Mouse (Mus musculus) stomach, embryonic 14.5 days (tissue): ENCODE measurements around the gene Hoxc9. TPM values are rescaled to one million over a fixed set of nuclear protein-coding genes. Genes with fewer than 3 reads are reported as not detected.

ENCODE experiments used
- ATAC-seq: fragments of 200-750 bp; cut with Nextera tagmentation; 2 replicates; pipeline ENCODE4 v1.8.0; 2017; ENCODE audit warnings: low read depth, moderate TSS enrichment; ENCODE audit not compliant: insufficient number of reproducible peaks, insufficient read depth, low FRiP score
- H3K27ac ChIP-seq: fragments of 300-500 bp; sonication (generic); 2 replicates; pipeline ENCODE4 v1.5.1; 2014; ENCODE audit warnings: mild to moderate bottlenecking, low read length, moderate library complexity, mixed read lengths
- H3K27me3 ChIP-seq: fragments of 300-500 bp; sonication (generic); 2 replicates; pipeline ENCODE4 v1.6.1; 2014; ENCODE audit warnings: low read length, control low read depth, mixed read lengths; ENCODE audit not compliant: control insufficient read depth, insufficient read depth
- H3K36me3 ChIP-seq: fragments of 300-500 bp; sonication (generic); 2 replicates; pipeline ENCODE4 v1.6.1; 2014; ENCODE audit warnings: mild to moderate bottlenecking, control low read depth, low read length, moderate library complexity, mixed read lengths; ENCODE audit not compliant: control insufficient read depth, insufficient read depth
- H3K4me1 ChIP-seq: fragments of 300-500 bp; sonication (generic); 2 replicates; pipeline ENCODE4 v1.6.1; 2014; ENCODE audit warnings: low read length, control low read depth, mixed read lengths; ENCODE audit not compliant: control insufficient read depth, insufficient read depth
- H3K4me2 ChIP-seq: fragments of 300-500 bp; sonication (generic); replicated peaks from 2 replicates; pipeline ENCODE4 v1.6.1; 2014; ENCODE audit warnings: low read depth, low read length, control low read depth
- H3K4me3 ChIP-seq: fragments of 300-500 bp; sonication (generic); 2 replicates; pipeline ENCODE4 v1.5.1; 2014; ENCODE audit warnings: low read depth, low read length, control low read depth
- H3K9ac ChIP-seq: fragments of 300-500 bp; sonication (generic); replicated peaks from 2 replicates; pipeline ENCODE4 v1.6.1; 2014; ENCODE audit warnings: low read depth, mild to moderate bottlenecking, control low read depth, low read length, moderate library complexity, mixed read lengths
- H3K9me3 ChIP-seq: fragments of 300-500 bp; sonication (generic); 2 replicates; pipeline ENCODE4 v1.6.1; 2016; ENCODE audit warnings: low read depth, low read length, control low read depth; ENCODE audit not compliant: control insufficient read depth
- WGBS: fragments of 180-500 bp; shearing (Covaris S2); extraction: QIAGEN DNeasy Blood & Tissue Kit; methylation state at CpG from one replicate; pipeline ENCODE4 v1.1.7; 2014; 5-methylcytosine and 5-hydroxymethylcytosine counted together
- polyA plus RNA-seq: library from polyadenylated mRNA; unstranded; fragments of >200 nt; fragmentation: Nextera tagmentation; extraction: Ambion mirVana; gene quantifications from 2 replicates; pipeline ENCODE4 v1.2.1, GENCODE M21; 2014

The Hoxc9 gene
- polyA plus RNA-seq, 1 experiment from 2014 or later: not detected

- Histone ChIP-seq H3K4me3 (peak within 1 kb of the TSS; percentile 42), H3K4me1 (peaks cover 8% of the 10 kb centered on the region; the same call in 1 of the 2 replicates), H3K9me3 (no peaks in the 10 kb centered on the region), H3K27me3 (peaks cover 82% of the 10 kb centered on the region), H3K27ac (no peak within 1 kb of the TSS), H3K4me2 (peak within 1 kb of the TSS; percentile 76), H3K36me3 (no peaks in the 10 kb centered on the region), H3K9ac (no peak within 1 kb of the TSS)
- WGBS: 2% methylated on average over 19 of the region's 19 CpGs
- ATAC-seq: no peak
Observed at GRCm38 (mm10) chr15:102997939-102998355, 21.7 kb downstream of the Hoxc9 start, which contains the start of gene Hoxc6. Gene Hoxc6 (plus strand): TSS chr15:102998257.

- no peaks in the 10 kb centered on the region for H3K36me3 ChIP-seq
- no peak overlapping the region for H3K9ac ChIP-seq
- H3K4me1 ChIP-seq: peaks cover 8% of the 10 kb centered on the region; the same call in 1 of the 2 replicates
- H3K9me3 ChIP-seq: no peaks in the 10 kb centered on the region
- H3K4me3 ChIP-seq: peak overlapping the region; percentile 42
- H3K27ac ChIP-seq: no peak overlapping the region
- ATAC-seq: peak; percentile 25; the same call in 1 of the 2 replicates
- peaks cover 88% of the 10 kb centered on the region for H3K27me3 ChIP-seq
- 2% methylated on average over 19 of the region's 19 CpGs for WGBS
- H3K4me2 ChIP-seq: peak overlapping the region; percentile 76
Observed at GRCm38 (mm10) chr15:102998608-102999182, 22.5 kb downstream of the Hoxc9 start.

- peak; percentile 60; the same call in 1 of the 2 replicates for ATAC-seq
- Histone ChIP-seq H3K36me3 (no peaks in the 10 kb centered on the region), H3K4me1 (peaks cover 8% of the 10 kb centered on the region; the same call in 1 of the 2 replicates), H3K27me3 (peaks cover 94% of the 10 kb centered on the region), H3K27ac (no peak overlapping the region), H3K9ac (no peak overlapping the region; the same call in 1 of the 2 replicates), H3K4me2 (peak overlapping the region; percentile 76), H3K4me3 (peak overlapping the region; percentile 42), H3K9me3 (no peaks in the 10 kb centered on the region)
- 1% methylated on average over 32 of the region's 33 CpGs for WGBS
Observed at GRCm38 (mm10) chr15:102999183-102999831, 23.1 kb downstream of the Hoxc9 start.

GRCm38 (mm10) chr15:102999955-103000354 lies 23.7 kb downstream of the Hoxc9 start:
- no peak overlapping the region for H3K9ac ChIP-seq
- H3K4me1 ChIP-seq: peaks cover 8% of the 10 kb centered on the region; the same call in 1 of the 2 replicates
- H3K4me2 ChIP-seq: peak overlapping the region; percentile 76; the same call in 1 of the 2 replicates
- H3K9me3 ChIP-seq: no peaks in the 10 kb centered on the region
- no peak overlapping the region for H3K27ac ChIP-seq
- H3K27me3 ChIP-seq: peaks cover 92% of the 10 kb centered on the region
- ATAC-seq: 0 out of 2 replicates have a peak, but pooled peaks have one; percentile 26
- peak overlapping the region; percentile 42; the same call in 1 of the 2 replicates for H3K4me3 ChIP-seq
- H3K36me3 ChIP-seq: no peaks in the 10 kb centered on the region
- 6% methylated on average over 11 of the region's 11 CpGs for WGBS

GRCm38 (mm10) chr15:103000501-103000901 lies 24.3 kb downstream of the Hoxc9 start:
- H3K36me3 ChIP-seq: no peaks in the 10 kb centered on the region
- no peaks in the 10 kb centered on the region for H3K9me3 ChIP-seq
- H3K4me2 ChIP-seq: peak overlapping the region; percentile 20; the same call in 1 of the 2 replicates
- no peak overlapping the region for H3K27ac ChIP-seq
- no peak overlapping the region for H3K4me3 ChIP-seq
- WGBS: 7% methylated on average over 24 of the region's 24 CpGs
- H3K27me3 ChIP-seq: peaks cover 87% of the 10 kb centered on the region
- no peak for ATAC-seq
- H3K4me1 ChIP-seq: peaks cover 8% of the 10 kb centered on the region; the same call in 1 of the 2 replicates
- no peak overlapping the region for H3K9ac ChIP-seq

GRCm38 (mm10) chr15:103001370-103001769 lies 25.1 kb downstream of the Hoxc9 start:
- Histone ChIP-seq H3K9me3 (no peaks in the 10 kb centered on the region), H3K27ac (no peak overlapping the region), H3K9ac (no peak overlapping the region), H3K36me3 (no peaks in the 10 kb centered on the region), H3K27me3 (peaks cover 89% of the 10 kb centered on the region), H3K4me1 (peaks cover 8% of the 10 kb centered on the region; the same call in 1 of the 2 replicates), H3K4me2 (no peak overlapping the region), H3K4me3 (no peak overlapping the region)
- WGBS: 57% methylated on average over 2 of the region's 2 CpGs
- no peak for ATAC-seq

GRCm38 (mm10) chr15:103002156-103002555 lies 25.9 kb downstream of the Hoxc9 start:
- WGBS: 37% methylated on average over 4 of the region's 4 CpGs
- Histone ChIP-seq H3K4me3 (no peak overlapping the region), H3K36me3 (no peaks in the 10 kb centered on the region), H3K4me1 (peaks cover 8% of the 10 kb centered on the region; the same call in 1 of the 2 replicates), H3K4me2 (no peak overlapping the region), H3K27ac (no peak overlapping the region), H3K27me3 (peaks cover 89% of the 10 kb centered on the region), H3K9me3 (no peaks in the 10 kb centered on the region), H3K9ac (no peak overlapping the region)
- ATAC-seq: no peak

GRCm38 (mm10) chr15:103002821-103003448 lies 26.7 kb downstream of the Hoxc9 start:
- peaks cover 8% of the 10 kb centered on the region; the same call in 1 of the 2 replicates for H3K4me1 ChIP-seq
- H3K27me3 ChIP-seq: peaks cover 85% of the 10 kb centered on the region
- no peaks in the 10 kb centered on the region for H3K9me3 ChIP-seq
- no peak overlapping the region for H3K9ac ChIP-seq
- no peaks in the 10 kb centered on the region for H3K36me3 ChIP-seq
- H3K4me3 ChIP-seq: no peak overlapping the region
- 0 out of 2 replicates have a peak overlapping the region, but pooled peaks have one; percentile 10 for H3K27ac ChIP-seq
- no peak for ATAC-seq
- no peak overlapping the region for H3K4me2 ChIP-seq
- WGBS: 15% methylated on average over 13 of the region's 13 CpGs
